Mouse (Mus musculus) cerebellum, adult 2 months (tissue): ENCODE measurements around the gene Lct.

Source experiments
- CTCF ChIP-seq: fragments of 200-500 bp; IDR thresholded peaks from 2 replicates; pipeline ENCODE4 v1.5.1; 2011; ENCODE audit warnings: low read depth, mild to moderate bottlenecking, control low read depth, low read length, moderate library complexity, borderline replicate concordance; ENCODE audit not compliant: insufficient read depth
- POLR2A ChIP-seq: fragments of 200-500 bp; IDR thresholded peaks from 2 replicates; pipeline ENCODE4 v1.6.1; 2011; ENCODE audit warnings: low read length, control low read depth, borderline replicate concordance; ENCODE audit not compliant: insufficient read depth

GRCm38 (mm10) chr1:128290295-128290694, 37.8 kb downstream of the Lct start:
- no peak for TF ChIP-seq CTCF
- no peak for TF ChIP-seq POLR2A
